Mouse (Mus musculus) kidney, postnatal 25 days (tissue): ENCODE results near the gene Klhl35.
"Not testable (repeated sequence)": the region's sequence is repeated elsewhere in the genome, so short reads cannot be mapped to it uniquely, and the experiment has no call there.

Experiments
- DNase-seq, 2 experiments: peaks; one replicate each; pipeline ENCODE4 v3.0.0; 2021; ENCODE audit warnings: mixed read lengths in 2 of 2

Klhl35 gene

GRCm38 (mm10) chr7:99501148-99501547 is 35.3 kb downstream of the Klhl35 start:
- no peak for DNase-seq

DNA sequence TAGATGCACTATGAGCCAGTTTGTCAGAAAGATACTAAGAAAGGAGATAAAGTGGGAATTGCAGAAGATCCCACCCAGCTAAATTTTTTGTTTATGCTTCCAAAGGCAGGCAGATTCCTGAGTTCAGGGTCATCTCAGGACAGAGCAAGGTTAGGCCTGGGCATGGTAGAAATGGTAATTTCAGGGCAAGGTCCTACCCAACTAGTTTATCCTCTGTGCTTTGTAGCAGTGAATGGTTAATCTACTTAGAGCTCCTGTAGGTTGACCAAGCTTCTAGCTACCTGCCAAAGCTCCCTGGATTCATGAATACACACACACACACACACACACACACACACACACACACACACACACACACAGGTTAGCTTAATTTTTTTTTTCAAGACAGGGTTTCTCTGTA is 38.8 kb downstream of the Klhl35 start:
- no peak for DNase-seq

- DNase-seq = not testable (repeated sequence)
Observed at GRCm38 (mm10) chr7:99508187-99508586, 42.4 kb downstream of the Klhl35 start.

DNA sequence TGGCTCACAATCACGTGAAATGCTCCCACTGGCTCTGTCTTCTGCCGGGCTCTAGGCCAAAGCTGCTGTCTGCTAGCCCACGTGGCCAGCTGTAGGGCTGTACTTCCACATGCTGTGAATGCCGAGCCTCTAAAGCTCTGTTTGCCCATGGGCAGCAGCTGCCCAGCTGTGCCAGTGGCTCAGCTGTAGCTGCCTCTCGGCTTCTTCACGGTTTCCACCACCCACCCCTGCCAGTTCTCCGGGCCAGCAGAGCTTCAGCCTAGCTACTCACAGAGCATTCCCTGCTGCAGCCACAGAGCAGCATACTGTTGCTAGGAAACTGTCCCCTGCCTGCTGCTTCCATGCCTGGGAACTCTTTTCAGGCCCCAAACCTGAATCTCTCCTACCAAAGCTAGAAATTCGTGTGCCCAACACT is 44.3 kb downstream of the Klhl35 start:
- DNase-seq = peak; percentile 74 to 84

GRCm38 (mm10) chr7:99516092-99516813 is 50.4 kb downstream of the Klhl35 start:
- peak; percentile 23 to 47 for DNase-seq

GRCm38 (mm10) chr7:99516814-99517157 is 51.0 kb downstream of the Klhl35 start:
- no peak for DNase-seq

DNA sequence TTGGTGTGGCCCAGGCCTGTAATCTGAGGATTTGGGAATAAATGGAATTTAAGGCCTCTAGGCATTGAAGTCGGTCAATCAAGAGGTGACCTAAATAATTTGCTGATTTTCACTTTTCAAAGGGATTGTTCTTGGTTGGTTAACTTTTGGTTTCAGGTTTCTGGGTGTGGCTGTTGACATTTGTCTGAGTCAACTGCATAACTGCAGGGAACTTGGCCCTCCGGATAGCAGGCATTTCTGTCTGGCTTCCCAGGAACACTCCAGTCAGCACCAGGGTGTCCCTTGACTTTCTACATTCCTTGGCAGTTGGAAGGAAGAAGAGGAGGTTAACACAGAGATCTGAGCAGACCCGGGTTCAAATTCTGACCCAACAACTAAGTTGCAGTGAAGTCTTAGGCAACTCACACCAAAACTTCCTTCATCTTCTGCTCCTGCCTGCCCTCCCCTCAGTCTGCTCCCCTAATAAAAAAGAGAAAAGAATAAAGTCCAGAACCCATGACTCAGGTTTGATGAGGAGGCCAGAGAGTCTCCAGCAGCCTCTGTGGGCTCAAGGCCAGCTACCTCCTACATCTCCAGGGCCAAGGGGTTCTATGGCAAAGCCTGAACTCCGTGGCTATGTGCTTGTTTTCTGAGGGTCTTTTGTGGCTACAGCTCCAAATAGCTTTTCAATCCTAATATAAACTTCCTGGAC is 53.3 kb downstream of the Klhl35 start:
- DNase-seq = no peak

DNA sequence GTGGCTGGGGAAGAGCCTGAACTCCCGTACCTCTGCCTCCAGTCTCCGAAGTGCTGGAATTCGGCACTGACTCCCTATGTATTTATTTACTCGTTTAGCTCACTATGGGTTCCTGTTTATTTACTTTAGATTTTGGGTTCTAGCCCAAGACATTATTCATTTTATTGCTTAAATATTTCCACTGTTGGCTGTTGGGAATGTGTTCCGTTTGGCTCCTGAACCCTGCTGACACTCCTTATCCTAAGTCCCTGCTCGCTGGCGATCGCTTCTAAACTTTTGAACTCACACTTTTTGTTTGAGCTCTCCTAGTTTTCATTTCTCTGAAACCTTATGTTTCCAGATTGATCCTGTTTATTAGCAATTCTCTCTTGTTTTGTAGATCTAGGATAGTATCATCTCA is 57.3 kb downstream of the Klhl35 start:
- DNase-seq = no peak
